24 mouse cellular contexts compared by ENCODE assay signal in the genomic region with DNA sequence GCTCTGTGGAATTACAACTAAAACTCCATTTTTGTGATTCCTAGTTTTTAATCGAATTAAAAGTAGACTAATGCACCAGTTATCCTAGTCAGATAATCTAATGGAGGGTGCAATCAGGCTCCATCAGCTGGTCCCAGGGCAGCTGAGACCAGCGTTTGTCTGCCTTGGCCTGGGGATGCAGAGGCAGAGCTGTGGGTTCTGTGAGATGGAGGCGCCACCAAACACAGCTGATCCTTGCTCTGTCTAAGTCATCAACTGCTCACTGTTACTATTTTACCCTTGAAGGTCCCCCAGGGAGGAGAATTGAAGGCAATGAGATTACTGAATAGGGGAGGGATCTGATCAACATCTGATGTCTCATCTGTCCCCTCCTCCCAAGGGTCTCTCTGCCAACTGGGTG. TPM values are rescaled to one million over a fixed set of nuclear protein-coding genes. Genes with fewer than 3 reads are reported as not detected.
"Had no signal": no experiment of that assay in that cellular context is flagged by ENCODE, and none has a peak within 500 bp of the region (broad histone marks: within the 10 kb centered on the region; RNA-seq: fewer than 3 reads in every experiment).

No protein-coding gene starts in this region.

- H3K4me1 ChIP-seq: kidney, embryonic 15.5 days; midbrain, embryonic 10.5 days had no signal

- H3K36me3 ChIP-seq: kidney, embryonic 15.5 days; midbrain, embryonic 10.5 days had no signal

- H3K4me3 ChIP-seq: kidney, embryonic 15.5 days; left cerebral cortex, adult 2 months; midbrain, embryonic 10.5 days had no signal

- H3K27ac ChIP-seq: kidney, embryonic 15.5 days; left cerebral cortex, adult 2 months; liver, embryonic 14.5 days; macrophage; midbrain, embryonic 10.5 days; stomach, postnatal 0 days had no signal

- ATAC-seq: liver, postnatal 0 days; lung, postnatal 0 days had no signal

- DNase-seq: kidney, adult 8-10 months; kidney, postnatal 10 days; kidney, postnatal 36 days; layer of hippocampus, postnatal 36 days; liver, postnatal 0 days; lung, embryonic 14.5 days; midbrain, embryonic 14.5 days; right cerebral cortex, adult 18-20 months; right cerebral cortex, postnatal 14 days; right cerebral cortex, postnatal 4 days; thymus, adult 2 months; thymus, postnatal 14 days; thymus, postnatal 4 days had no signal

- H3K9ac ChIP-seq: kidney, embryonic 15.5 days; liver, embryonic 14.5 days; liver, postnatal 0 days; lung, embryonic 14.5 days had no signal

- H3K27me3 ChIP-seq: kidney, embryonic 15.5 days had no signal

- H3K9me3 ChIP-seq: kidney, embryonic 15.5 days; midbrain, embryonic 10.5 days had no signal

- H3K4me2 ChIP-seq: kidney, embryonic 15.5 days; lung, embryonic 14.5 days had no signal

RNA-seq across cellular contexts. Expression of gene Gm47955, which starts 6.3 kb away (rescaled TPM):
- polyA plus RNA-seq: kidney, embryonic 15.5 days; limb, embryonic 11.5 days; limb, embryonic 14.5 days; liver, adult 2 months; liver, embryonic 14.5 days; liver, postnatal 0 days; lung, embryonic 14.5 days; lung, postnatal 0 days; macrophage; midbrain, embryonic 10.5 days; midbrain, embryonic 14.5 days; stomach, embryonic 14.5 days; stomach, postnatal 0 days; thymus, adult 2 months had no signal

RNA-seq across cellular contexts. Expression of gene Gm7544, which starts 10.6 kb away (rescaled TPM):
- polyA plus RNA-seq: kidney, embryonic 15.5 days; limb, embryonic 11.5 days; limb, embryonic 14.5 days; liver, adult 2 months; liver, embryonic 14.5 days; liver, postnatal 0 days; lung, embryonic 14.5 days; lung, postnatal 0 days; macrophage; midbrain, embryonic 10.5 days; midbrain, embryonic 14.5 days; stomach, embryonic 14.5 days; stomach, postnatal 0 days; thymus, adult 2 months had no signal

RNA-seq across cellular contexts. Expression of gene A030003K21Rik, which starts 23.2 kb away (rescaled TPM):
- polyA plus RNA-seq: kidney, embryonic 15.5 days; limb, embryonic 11.5 days; liver, adult 2 months; liver, embryonic 14.5 days; liver, postnatal 0 days; lung, embryonic 14.5 days; lung, postnatal 0 days; macrophage; midbrain, embryonic 10.5 days; midbrain, embryonic 14.5 days; stomach, embryonic 14.5 days; stomach, postnatal 0 days; thymus, adult 2 months had no signal

RNA-seq across cellular contexts. Expression of gene Gm47959, which starts 33.9 kb away (rescaled TPM):
- polyA plus RNA-seq: kidney, embryonic 15.5 days; limb, embryonic 11.5 days; limb, embryonic 14.5 days; liver, adult 2 months; liver, embryonic 14.5 days; liver, postnatal 0 days; lung, embryonic 14.5 days; lung, postnatal 0 days; macrophage; midbrain, embryonic 10.5 days; midbrain, embryonic 14.5 days; stomach, embryonic 14.5 days; stomach, postnatal 0 days; thymus, adult 2 months had no signal

RNA-seq across cellular contexts. Expression of gene Gm6217, which starts 35.2 kb away (rescaled TPM):
- polyA plus RNA-seq: kidney, embryonic 15.5 days; limb, embryonic 11.5 days; liver, adult 2 months; liver, embryonic 14.5 days; liver, postnatal 0 days; lung, embryonic 14.5 days; lung, postnatal 0 days; macrophage; midbrain, embryonic 10.5 days; midbrain, embryonic 14.5 days; stomach, embryonic 14.5 days; stomach, postnatal 0 days; thymus, adult 2 months had no signal
